Mouse (Mus musculus): Measurements from ENCODE around the gene Kcnn3.

The Kcnn3 gene

GRCm38 (mm10) chr3:89617360-89617759, 97.4 kb downstream of the Kcnn3 start:
- DNase-seq = no peak

DNA sequence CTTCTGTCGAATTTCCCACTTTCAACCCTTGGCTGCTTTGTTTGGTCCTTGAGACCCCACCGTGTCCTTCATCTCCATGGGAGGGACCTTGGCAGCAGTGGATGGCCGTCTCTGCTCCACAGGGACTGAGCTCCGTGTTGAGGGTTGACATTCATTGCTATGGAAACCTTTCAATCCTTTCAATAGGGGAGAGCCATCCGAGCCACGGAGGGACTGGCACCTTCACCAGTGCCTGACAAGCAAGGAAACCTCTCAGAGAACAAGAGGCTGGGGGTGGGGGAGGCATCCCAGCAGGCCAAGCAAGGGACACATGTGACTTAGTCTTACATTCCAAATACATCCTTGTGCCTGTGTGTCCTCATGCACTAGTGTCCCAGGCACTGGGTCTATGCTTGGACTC, 102.9 kb downstream of the Kcnn3 start:
- DNase-seq = no peak

GRCm38 (mm10) chr3:89623531-89623930, 103.6 kb downstream of the Kcnn3 start:
- no peak for DNase-seq

- DNase-seq = no peak
Observed at GRCm38 (mm10) chr3:89624001-89624400, 104.0 kb downstream of the Kcnn3 start.

DNA sequence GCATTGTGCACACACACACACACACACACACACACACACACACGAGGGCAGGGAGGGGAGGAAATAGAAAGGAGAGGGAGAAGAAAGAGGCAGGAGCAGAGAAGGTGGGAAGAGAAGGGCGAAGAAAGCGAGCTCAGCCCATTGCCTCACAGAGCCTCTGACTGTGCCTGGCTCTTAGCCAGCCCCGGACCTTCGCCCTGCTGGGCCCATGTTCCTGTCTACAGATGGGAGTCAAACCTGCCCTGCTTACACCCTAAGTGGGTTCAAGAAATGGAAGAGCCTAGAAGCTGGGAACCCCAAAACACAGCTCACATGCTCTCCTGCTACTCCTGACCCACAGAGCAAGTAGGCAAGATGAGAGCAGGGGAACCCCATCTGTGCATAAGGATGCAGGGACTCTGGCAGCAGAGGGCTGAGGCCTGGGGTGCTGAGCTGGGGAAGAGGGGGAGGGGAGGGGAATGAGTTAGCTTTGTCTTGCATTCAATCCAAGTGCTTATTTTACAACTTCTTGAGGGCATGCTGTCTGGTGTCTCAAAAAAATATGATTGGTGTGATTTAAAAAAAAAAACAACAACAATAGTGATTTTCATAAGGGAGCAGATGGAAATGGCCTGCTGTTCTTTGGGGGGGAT, 105.0 kb downstream of the Kcnn3 start:
- no peak for DNase-seq

GRCm38 (mm10) chr3:89626556-89626955, 106.6 kb downstream of the Kcnn3 start:
- no peak for DNase-seq

DNA sequence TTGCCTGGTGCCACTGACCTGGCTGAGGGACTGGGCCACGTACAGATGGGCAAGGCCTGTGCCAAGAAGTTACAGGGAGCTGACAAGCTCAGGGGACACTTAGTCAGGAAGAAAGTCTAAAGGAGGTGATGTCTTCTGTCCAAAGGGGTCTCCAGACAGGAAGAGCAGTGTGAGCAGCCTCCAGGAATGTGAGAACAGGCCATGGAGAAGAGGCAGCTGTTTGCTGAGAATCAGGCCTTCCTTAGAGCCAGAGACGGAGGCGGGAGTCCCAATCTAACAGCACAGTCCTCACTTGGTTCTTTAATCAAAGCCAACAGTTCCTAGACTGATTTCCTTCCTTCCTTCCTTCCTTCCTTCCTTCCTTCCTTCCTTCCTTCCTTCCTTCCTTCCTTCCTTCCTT, 109.8 kb downstream of the Kcnn3 start:
- no peak for DNase-seq

DNA sequence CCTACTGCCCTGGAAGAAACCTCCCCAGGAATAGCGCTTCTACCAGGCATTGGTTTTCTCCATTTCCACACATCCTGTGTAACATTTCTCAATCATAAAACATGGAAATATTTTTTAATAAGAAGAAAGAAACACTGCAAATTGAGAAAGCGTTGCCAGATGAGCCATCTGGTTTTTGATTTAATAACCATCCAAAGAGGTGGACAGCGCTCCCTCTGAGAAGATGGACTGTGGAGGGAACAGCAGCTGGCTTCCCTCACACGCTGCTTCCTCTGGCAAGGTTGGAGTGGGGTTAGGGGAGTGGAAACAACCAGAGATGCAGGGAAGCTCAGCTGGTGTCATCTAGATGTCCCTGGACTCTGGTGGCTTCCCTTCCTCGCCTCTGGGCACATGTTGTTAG, 111.8 kb downstream of the Kcnn3 start:
- peak; percentile 57 for DNase-seq

DNA sequence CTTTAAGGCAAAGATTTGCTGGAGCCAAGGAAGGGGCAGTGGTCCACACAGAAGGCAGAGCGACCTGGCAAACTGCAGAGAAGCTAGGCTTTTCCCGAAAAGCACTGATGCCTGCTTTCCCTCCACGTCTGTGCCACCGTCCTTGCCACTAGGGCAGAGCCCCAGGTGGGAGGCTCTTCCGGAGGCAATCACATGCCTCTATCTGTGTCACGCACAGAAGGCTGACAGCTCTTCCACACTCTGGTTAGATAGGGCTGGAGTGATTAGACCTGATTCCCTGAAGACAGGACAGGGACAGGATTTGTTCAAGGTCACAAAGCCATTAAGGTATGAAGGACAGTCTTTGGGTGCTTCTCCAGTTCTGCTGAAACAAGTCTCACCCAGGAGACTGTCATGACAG, 113.6 kb downstream of the Kcnn3 start:
- DNase-seq = no peak

DNA sequence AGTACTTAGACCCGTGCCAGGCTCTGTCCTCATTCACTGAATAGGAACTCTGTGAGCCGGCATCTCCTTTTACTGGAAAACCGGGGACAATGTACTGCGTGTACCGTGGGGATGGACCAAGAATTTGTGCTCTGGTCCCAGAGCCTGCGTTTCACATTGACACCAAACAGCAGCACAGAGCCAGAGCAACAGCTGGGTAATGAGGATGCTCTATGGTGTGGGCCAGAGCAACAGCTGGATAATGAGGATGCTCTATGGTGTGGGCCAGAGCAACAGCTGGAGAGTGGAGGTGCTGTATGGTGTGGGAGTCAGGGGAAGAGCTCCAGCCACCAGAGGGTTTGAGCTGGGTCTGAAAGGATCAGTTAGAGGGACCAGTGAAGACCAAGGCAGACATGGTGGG, 114.0 kb downstream of the Kcnn3 start:
- DNase-seq = no peak

DNA sequence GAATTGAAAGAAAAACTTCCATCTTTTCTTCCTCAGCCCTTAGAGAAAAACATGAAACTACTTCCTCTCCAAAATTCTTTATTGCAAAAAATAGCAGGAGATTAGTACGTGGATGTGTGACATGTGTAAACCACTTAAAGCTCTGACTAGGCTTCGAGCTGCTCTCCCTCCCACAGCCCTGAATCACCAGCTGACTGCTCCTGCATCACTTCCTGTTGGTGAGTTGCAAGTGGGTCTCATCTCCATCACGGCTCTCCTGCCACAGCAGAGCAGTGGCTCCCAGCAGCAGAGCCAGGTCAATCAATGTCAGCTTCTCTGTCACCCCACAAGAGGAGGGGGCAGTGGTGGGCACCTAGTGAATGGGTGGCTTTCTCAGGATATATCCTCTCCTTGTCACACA, 120.8 kb downstream of the Kcnn3 start:
- DNase-seq = no peak

GRCm38 (mm10) chr3:89643391-89643790, 123.4 kb downstream of the Kcnn3 start:
- DNase-seq = no peak

- peak; percentile 82 for DNase-seq
Observed at GRCm38 (mm10) chr3:89646813-89647255, 126.9 kb downstream of the Kcnn3 start.

DNA sequence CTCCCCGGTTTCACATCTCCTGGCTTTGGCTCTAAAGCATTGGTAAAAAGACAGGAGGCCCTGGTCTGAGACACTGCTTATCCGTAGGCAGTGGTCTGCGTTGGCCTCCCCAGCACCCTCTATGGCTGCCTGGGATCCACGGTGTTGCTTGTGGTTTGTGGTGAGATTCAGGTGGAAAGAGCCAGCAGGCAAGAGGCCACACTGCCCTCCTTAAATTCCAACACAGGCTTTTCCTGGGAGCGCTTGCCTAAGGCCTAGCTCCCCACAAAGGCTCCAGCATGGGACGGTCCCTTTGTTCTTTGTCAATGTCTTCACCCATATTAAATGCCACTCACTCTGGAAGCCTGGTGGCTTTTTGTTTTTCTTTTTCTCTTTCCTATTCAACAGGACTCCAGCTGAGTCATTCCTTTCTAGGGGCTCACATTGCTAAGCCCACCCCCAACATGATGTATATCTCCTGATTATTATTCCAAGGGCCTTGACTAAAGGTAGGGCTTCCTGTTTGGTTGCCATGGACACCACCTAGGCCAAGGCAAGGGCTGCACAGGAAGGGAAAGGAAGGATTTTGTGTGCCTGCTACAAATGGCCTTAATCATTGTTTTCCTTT, 127.4 kb downstream of the Kcnn3 start:
- DNase-seq = no peak

DNA sequence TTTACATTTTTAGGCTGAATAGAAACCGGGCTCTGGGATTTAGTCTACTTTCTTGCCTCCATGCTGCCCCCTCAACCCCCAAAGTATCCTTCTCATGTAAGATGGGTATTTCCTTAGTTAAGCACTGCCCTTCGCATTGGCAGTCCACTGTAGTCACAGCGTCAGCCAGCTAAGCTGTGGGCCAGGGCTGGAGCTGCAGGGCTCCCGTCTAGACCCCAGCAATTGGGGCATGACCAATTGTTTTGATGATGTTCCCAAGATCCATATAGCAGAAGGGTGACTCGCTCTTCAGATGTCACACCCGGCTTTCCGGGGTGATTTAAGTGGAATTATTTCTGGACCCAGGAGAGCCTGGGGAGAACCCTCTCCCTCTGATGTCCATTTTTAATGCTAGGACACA, 129.9 kb downstream of the Kcnn3 start:
- no peak for DNase-seq

DNA sequence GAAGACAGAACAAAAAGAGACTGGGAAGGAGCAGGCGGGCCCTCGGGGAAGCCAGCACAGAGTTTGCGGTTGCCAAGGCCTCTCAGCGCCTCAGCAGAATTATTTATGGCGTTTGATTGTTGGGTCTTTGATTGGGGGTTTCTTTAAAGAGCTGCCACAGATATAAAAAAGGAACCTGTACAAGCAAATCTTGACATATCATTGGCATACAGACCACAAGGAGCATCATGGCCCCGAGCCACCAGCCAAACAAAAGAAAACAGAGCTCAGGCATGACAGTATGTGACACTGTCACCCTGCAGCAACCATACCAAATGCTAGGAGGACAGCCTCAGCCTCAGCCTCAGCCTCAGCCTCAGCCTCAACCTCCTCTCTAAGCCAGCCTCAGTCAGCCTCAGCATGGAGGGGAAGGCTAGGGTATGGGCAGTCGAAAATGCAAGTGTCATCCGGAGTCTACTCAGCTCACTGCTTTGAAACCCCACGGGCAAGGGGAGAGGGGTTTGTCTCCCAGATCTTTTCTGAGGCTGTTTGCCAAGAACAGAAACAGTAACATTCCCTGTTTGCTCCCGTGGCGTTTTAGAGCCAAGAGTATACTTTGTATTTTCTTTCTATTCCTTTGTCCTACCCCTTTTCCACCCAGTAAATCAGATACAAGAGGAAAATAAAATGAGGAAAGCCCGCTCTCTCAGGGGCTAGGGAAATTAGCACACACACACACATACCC, 133.4 kb downstream of the Kcnn3 start:
- no peak for DNase-seq

- no peak for DNase-seq
Observed at GRCm38 (mm10) chr3:89657092-89657491, 137.1 kb downstream of the Kcnn3 start.

GRCm38 (mm10) chr3:89658457-89658856, 138.5 kb downstream of the Kcnn3 start:
- DNase-seq = no peak

- no peak for DNase-seq
Observed at GRCm38 (mm10) chr3:89659938-89660620, 140.1 kb downstream of the Kcnn3 start.

DNA sequence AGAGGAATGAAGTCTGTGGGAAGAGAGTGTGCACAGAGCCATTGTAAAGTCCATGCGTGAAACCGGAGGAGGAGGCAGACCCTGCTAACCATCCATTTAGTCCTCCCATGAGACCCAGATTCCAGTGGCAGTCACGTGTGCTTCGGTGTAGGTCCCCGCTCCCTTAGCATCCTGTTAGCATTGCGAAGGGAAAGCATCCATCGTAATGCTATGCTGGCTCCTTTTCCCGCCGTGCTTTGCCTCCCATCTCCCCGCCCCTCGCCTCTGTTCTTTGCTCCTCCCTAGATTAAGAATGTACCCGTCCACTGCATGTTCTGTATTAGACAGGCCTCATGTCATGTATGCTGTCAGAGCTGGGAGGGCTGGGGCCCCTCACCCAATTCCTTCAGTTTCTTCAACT, 144.8 kb downstream of the Kcnn3 start:
- DNase-seq = no peak

DNA sequence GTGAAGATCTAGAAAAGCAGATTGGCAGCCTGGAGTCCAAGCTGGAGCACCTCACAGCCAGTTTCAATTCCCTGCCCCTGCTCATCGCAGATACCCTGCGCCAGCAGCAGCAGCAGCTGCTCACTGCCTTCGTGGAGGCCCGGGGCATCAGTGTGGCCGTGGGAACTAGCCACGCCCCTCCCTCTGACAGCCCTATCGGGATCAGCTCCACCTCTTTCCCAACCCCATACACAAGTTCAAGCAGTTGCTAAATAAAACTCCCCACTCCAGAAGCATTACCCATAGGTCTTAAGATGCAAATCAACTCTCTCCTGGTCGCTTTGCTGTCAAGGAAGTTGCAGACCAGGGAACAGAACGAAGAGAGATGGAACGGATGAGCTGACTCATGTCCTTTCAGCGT, 147.2 kb downstream of the Kcnn3 start:
- DNase-seq = no peak

DNA sequence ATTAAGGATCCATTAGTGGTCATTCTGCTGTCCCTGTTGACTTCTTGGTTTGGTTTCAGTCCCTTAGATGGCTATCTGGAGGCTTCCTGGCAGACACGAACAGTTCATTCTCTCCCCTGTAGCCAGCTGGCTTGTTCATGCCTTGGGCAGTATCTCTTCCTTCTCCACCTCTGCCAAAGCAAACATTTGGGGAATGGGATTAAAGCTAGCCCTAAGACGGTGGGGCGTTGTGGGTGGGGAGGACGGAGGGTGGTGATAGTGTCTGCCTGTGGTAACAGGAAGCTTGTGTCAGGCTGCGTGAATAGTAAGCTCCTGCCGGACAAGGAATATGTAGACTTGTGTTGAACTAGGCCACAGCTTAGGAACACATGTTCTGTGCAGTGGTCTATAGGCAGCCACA, 151.4 kb downstream of the Kcnn3 start:
- no peak for DNase-seq

GRCm38 (mm10) chr3:89672573-89673317, 152.8 kb downstream of the Kcnn3 start:
- no peak for DNase-seq
